ENCODE assay signal across 9 mouse cellular contexts in genomic region chr12:54830574-54830973, GRCm38 (mm10). TPM values are rescaled to one million over a fixed set of nuclear protein-coding genes. Genes with fewer than 3 reads are reported as not detected.
A peak's percentile ranks its signal among the peaks of the same experiment; 100 is the strongest.
DNase-seq lines count a peak whose midpoint lies in the region; ATAC-seq lines count a peak whose summit lies in the region.
"Had no signal": no experiment of that assay in that cellular context is flagged by ENCODE, and none has a peak within 500 bp of the region (broad histone marks: within the 10 kb centered on the region; RNA-seq: fewer than 3 reads in every experiment).

No protein-coding gene starts in this region.

- peak; percentile 76 for DNase-seq in ES-CJ7 (ENCODE audit: low read depth, low spot score)
- DNase-seq in c-Kit-positive CD71-positive TER-119-positive erythroid progenitor cells, embryonic 14.5 days (ENCODE audit: low spot score): peak; percentile 69
- peak; percentile 89 for DNase-seq in heart, postnatal 4 days
- peak; percentile 50 to 83 for DNase-seq in layer of hippocampus, adult 8-10 months (ENCODE audit: low spot score in 2 of 2)
- DNase-seq in ovary, postnatal 14 days (ENCODE audit: low spot score): peak; percentile 69
- peak; percentile 84 for DNase-seq in thymus, postnatal 14 days

- H3K9ac ChIP-seq in forebrain, embryonic 13.5 days: no peak overlapping the region
- H3K9ac ChIP-seq in lung, embryonic 16.5 days (ENCODE audit: low read length): no peak overlapping the region
- H3K9ac ChIP-seq: liver, embryonic 15.5 days had no signal

- no peaks in the 10 kb centered on the region for H3K27me3 ChIP-seq in forebrain, embryonic 13.5 days
- no peaks in the 10 kb centered on the region for H3K27me3 ChIP-seq in lung, embryonic 16.5 days (ENCODE audit: control insufficient read depth, insufficient read depth, low read depth, low read length)
- H3K27me3 ChIP-seq: liver, embryonic 15.5 days had no signal

- 18% methylated on average over 6 of the region's 6 CpGs for WGBS in forebrain, embryonic 13.5 days
- 8% methylated on average over 6 of the region's 6 CpGs for WGBS in lung, embryonic 16.5 days

- H3K36me3 ChIP-seq in forebrain, embryonic 13.5 days (ENCODE audit: poor library complexity, severe bottlenecking): no peaks in the 10 kb centered on the region
- no peaks in the 10 kb centered on the region for H3K36me3 ChIP-seq in lung, embryonic 16.5 days (ENCODE audit: control insufficient read depth, insufficient read depth, low read length)
- H3K36me3 ChIP-seq: liver, embryonic 15.5 days had no signal

- no peak overlapping the region for H3K4me3 ChIP-seq in forebrain, embryonic 13.5 days
- H3K4me3 ChIP-seq in lung, embryonic 16.5 days (ENCODE audit: low read length): no peak overlapping the region
- H3K4me3 ChIP-seq: liver, embryonic 15.5 days had no signal

- no peaks in the 10 kb centered on the region for H3K9me3 ChIP-seq in forebrain, embryonic 13.5 days (replicated peaks)
- H3K9me3 ChIP-seq in lung, embryonic 16.5 days (ENCODE audit: control insufficient read depth, low read length): no peaks in the 10 kb centered on the region
- H3K9me3 ChIP-seq: liver, embryonic 15.5 days had no signal

- no peak overlapping the region for H3K27ac ChIP-seq in forebrain, embryonic 13.5 days
- no peak overlapping the region for H3K27ac ChIP-seq in lung, embryonic 16.5 days (ENCODE audit: low read length)
- H3K27ac ChIP-seq: liver, embryonic 15.5 days had no signal

- peak; percentile 90 for ATAC-seq in forebrain, embryonic 13.5 days
- peak; percentile 78; the same call in 1 of the 2 replicates for ATAC-seq in lung, embryonic 16.5 days (ENCODE audit: low read depth)

- H3K4me2 ChIP-seq in forebrain, embryonic 13.5 days: no peak overlapping the region
- no peak overlapping the region for H3K4me2 ChIP-seq in lung, embryonic 16.5 days (ENCODE audit: low read depth, low read length)
- H3K4me2 ChIP-seq: liver, embryonic 15.5 days had no signal

- peaks cover 6% of the 10 kb centered on the region; the same call in 1 of the 2 replicates for H3K4me1 ChIP-seq in forebrain, embryonic 13.5 days
- H3K4me1 ChIP-seq in lung, embryonic 16.5 days (replicated peaks; ENCODE audit: control insufficient read depth, insufficient read depth, low read length): peaks cover 8% of the 10 kb centered on the region

RNA-seq across cellular contexts. Expression of gene Cfl2, which starts 32.1 kb away (rescaled TPM):
- polyA plus RNA-seq in forebrain, embryonic 13.5 days (2015; fragmentation: Nextera tagmentation; extraction: Ambion mirVana): 308 and 322 TPM in 2 replicates
- total RNA-seq in heart, postnatal 4 days (2021): 100 to 1,000 TPM; 509 to 516 TPM
- 100 to 1,000 TPM in 2 of 4 experiments, 10 to 100 TPM in 2; 94.4 to 106 (median 99.6) TPM for total RNA-seq in layer of hippocampus, adult 8-10 months (2022)
- polyA plus RNA-seq in lung, embryonic 16.5 days (2015; fragmentation: Nextera tagmentation; extraction: Ambion mirVana): 175 and 182 TPM in 2 replicates

RNA-seq across cellular contexts. Expression of gene Snx6, which starts 35.1 kb away (rescaled TPM):
- polyA plus RNA-seq in forebrain, embryonic 13.5 days (2015; fragmentation: Nextera tagmentation; extraction: Ambion mirVana): 180 and 195 TPM in 2 replicates
- 10 to 100 TPM; 56.4 TPM for total RNA-seq in heart, postnatal 4 days (2021)
- 10 to 100 TPM; 41.7 to 53.5 (median 47.1) TPM for total RNA-seq in layer of hippocampus, adult 8-10 months (2022)
- polyA plus RNA-seq in lung, embryonic 16.5 days (2015; fragmentation: Nextera tagmentation; extraction: Ambion mirVana): 165 and 180 TPM in 2 replicates

Comparison
In these comparisons a context has a peak if more than half of its experiments do, and no peak if none do; other contexts are left out.
1. RNA of gene Cfl2, which starts 32.1 kb away (total RNA-seq): 509 to 516 TPM in heart, postnatal 4 days; 94.4 to 106 TPM in layer of hippocampus, adult 8-10 months; every median in the first group is over 4 times any median in the second.
2. Peak in every context shown above with its lines, with median percentiles within 50 percentile points of each other: DNase-seq.